Comparison of ENCODE assay signal across 12 mouse cellular contexts in genomic region chr10:71192886-71193285, GRCm38 (mm10). TPM values are rescaled to one million over a fixed set of nuclear protein-coding genes. Genes with fewer than 3 reads are reported as not detected.
A peak's percentile ranks its signal among the peaks of the same experiment; 100 is the strongest.
DNase-seq lines count a peak whose midpoint lies in the region; ATAC-seq and TF ChIP-seq lines count a peak whose summit lies in the region.
"Had no signal": no experiment of that assay in that cellular context is flagged by ENCODE, and none has a peak within 500 bp of the region (broad histone marks: within the 10 kb centered on the region; RNA-seq: fewer than 3 reads in every experiment).

No protein-coding gene starts in this region.

- H3K4me1 ChIP-seq in embryonic facial prominence, embryonic 15.5 days: 0 out of 2 replicates have a peak, but pooled peaks cover 3% of the 10 kb centered on the region
- peaks cover 7% of the 10 kb centered on the region; the same call in 1 of the 2 replicates for H3K4me1 ChIP-seq in embryonic facial prominence, embryonic 10.5 days
- H3K4me1 ChIP-seq in thymus, adult 2 months (replicated peaks; ENCODE audit: control insufficient read depth, insufficient read depth, low read length): no peaks in the 10 kb centered on the region

- peak overlapping the region; percentile 63; the same call in 1 of the 2 replicates for H3K27ac ChIP-seq in embryonic facial prominence, embryonic 15.5 days (replicated peaks)
- H3K27ac ChIP-seq in embryonic facial prominence, embryonic 10.5 days (replicated peaks): no peak overlapping the region
- H3K27ac ChIP-seq in thymus, adult 2 months (ENCODE audit: control insufficient read depth, insufficient read depth, low read length): no peak overlapping the region
- H3K27ac ChIP-seq: forebrain, embryonic 12.5 days had no signal

- H3K4me3 ChIP-seq in embryonic facial prominence, embryonic 15.5 days (replicated peaks): no peak overlapping the region
- no peak overlapping the region for H3K4me3 ChIP-seq in embryonic facial prominence, embryonic 10.5 days
- H3K4me3 ChIP-seq in thymus, adult 2 months (ENCODE audit: control insufficient read depth, insufficient read depth, low read length): no peak overlapping the region
- H3K4me3 ChIP-seq: forebrain, embryonic 12.5 days had no signal

- intact Hi-C loops in left cerebral cortex, postnatal 10 days (cut with DNase I): no loop called here

- no peaks in the 10 kb centered on the region for H3K9me3 ChIP-seq in embryonic facial prominence, embryonic 15.5 days (replicated peaks)
- no peaks in the 10 kb centered on the region for H3K9me3 ChIP-seq in embryonic facial prominence, embryonic 10.5 days
- H3K9me3 ChIP-seq: forebrain, embryonic 12.5 days had no signal

- H3K9ac ChIP-seq in embryonic facial prominence, embryonic 15.5 days: no peak overlapping the region
- H3K9ac ChIP-seq: forebrain, embryonic 12.5 days had no signal

- H3K4me2 ChIP-seq in embryonic facial prominence, embryonic 15.5 days (replicated peaks): no peak overlapping the region
- H3K4me2 ChIP-seq: forebrain, embryonic 12.5 days had no signal

- no peak for ATAC-seq in embryonic facial prominence, embryonic 15.5 days (ENCODE audit: insufficient number of reproducible peaks, low FRiP score, low TSS enrichment, low read depth)

- TF ChIP-seq CTCF in thymus, adult 2 months (IDR thresholded peaks at IDR 0.05; ENCODE audit: borderline replicate concordance, control insufficient read depth, extremely low read depth, insufficient read depth, low read length, poor library complexity): no peak

- H3K27me3 ChIP-seq in embryonic facial prominence, embryonic 15.5 days: no peaks in the 10 kb centered on the region
- H3K27me3 ChIP-seq in embryonic facial prominence, embryonic 10.5 days (replicated peaks; ENCODE audit: low read depth, poor library complexity, severe bottlenecking): no peaks in the 10 kb centered on the region
- no peaks in the 10 kb centered on the region for H3K27me3 ChIP-seq in thymus, adult 2 months (ENCODE audit: control insufficient read depth, insufficient read depth, low read length)
- H3K27me3 ChIP-seq: forebrain, embryonic 12.5 days had no signal

- 67% methylated on average over 11 of the region's 11 CpGs for WGBS in embryonic facial prominence, embryonic 15.5 days
- WGBS in embryonic facial prominence, embryonic 10.5 days: 83% methylated on average over 11 of the region's 11 CpGs
- WGBS in thymus, adult 2 months: 82% methylated on average over 11 of the region's 11 CpGs

- H3K36me3 ChIP-seq in embryonic facial prominence, embryonic 15.5 days: no peaks in the 10 kb centered on the region
- no peaks in the 10 kb centered on the region for H3K36me3 ChIP-seq in embryonic facial prominence, embryonic 10.5 days (replicated peaks)
- no peaks in the 10 kb centered on the region for H3K36me3 ChIP-seq in thymus, adult 2 months (ENCODE audit: control insufficient read depth, insufficient read depth, low read length)
- H3K36me3 ChIP-seq: forebrain, embryonic 12.5 days had no signal

- no peak for TF ChIP-seq POLR2A in thymus, adult 2 months (IDR thresholded peaks at IDR 0.05; ENCODE audit: control insufficient read depth, extremely low read depth, insufficient read depth, low read length, poor library complexity)

- DNase-seq in embryonic facial prominence, embryonic 10.5 days (ENCODE audit: low spot score): no peak
- DNase-seq in ovary, postnatal 36 days (ENCODE audit: low spot score): peak; percentile 28
- DNase-seq in ovary, postnatal 14 days (ENCODE audit: low spot score): no peak
- peak; percentile 19 to 59 for DNase-seq in kidney, postnatal 36 days
- no peak for DNase-seq in thymus, postnatal 0 days (ENCODE audit: low spot score)
- DNase-seq in thymus, adult 2 months: no peak
- no peak for DNase-seq in left cerebral cortex, postnatal 10 days (ENCODE audit: extremely low spot score in 1 of 2, low spot score in 2 of 2)
- DNase-seq: cerebellum, adult 18-20 months; thymus, postnatal 25 days had no signal

RNA-seq across cellular contexts. Expression of gene Bicc1, which starts 33.4 kb away (rescaled TPM):
- 37.5 and 40.8 TPM in 2 replicates for polyA plus RNA-seq in embryonic facial prominence, embryonic 15.5 days (2015; fragmentation: Nextera tagmentation; extraction: Ambion mirVana)
- polyA plus RNA-seq in embryonic facial prominence, embryonic 10.5 days (2016; fragmentation: Nextera tagmentation; extraction: Ambion mirVana): 4.2 and 5.2 TPM in 2 replicates
- 2.9 and 3.1 TPM in 2 replicates for polyA plus RNA-seq in thymus, postnatal 0 days (2015; fragmentation: Nextera tagmentation; extraction: Ambion mirVana)
- 2.7 and 3.2 TPM in 2 replicates for polyA plus RNA-seq in thymus, adult 2 months (2012; rRNA removed)
- 1 to 10 TPM; 5.8 to 6.6 TPM for total RNA-seq in left cerebral cortex, postnatal 10 days (2021)
- total RNA-seq: megakaryocyte progenitor cell, adult 5-6 weeks had no signal

RNA-seq across cellular contexts. Expression of gene Tfam, which starts 45.2 kb away (rescaled TPM):
- polyA plus RNA-seq in embryonic facial prominence, embryonic 15.5 days (2015; fragmentation: Nextera tagmentation; extraction: Ambion mirVana): 56.6 and 61.6 TPM in 2 replicates
- polyA plus RNA-seq in embryonic facial prominence, embryonic 10.5 days (2016; fragmentation: Nextera tagmentation; extraction: Ambion mirVana): 87.8 and 88.0 TPM in 2 replicates
- 110 and 116 TPM in 2 replicates for polyA plus RNA-seq in thymus, postnatal 0 days (2015; fragmentation: Nextera tagmentation; extraction: Ambion mirVana)
- 12.4 and 12.6 TPM in 2 replicates for polyA plus RNA-seq in thymus, adult 2 months (2012; rRNA removed)
- 10 to 100 TPM; 35.0 to 35.2 TPM for total RNA-seq in left cerebral cortex, postnatal 10 days (2021)

Comparison
In these comparisons a context has a peak if more than half of its experiments do, and no peak if none do; other contexts are left out.
1. DNase-seq: peak in ovary, postnatal 36 days (single experiment) and kidney, postnatal 36 days (2 of 2); none in embryonic facial prominence, embryonic 10.5 days (single experiment), ovary, postnatal 14 days (single experiment), thymus, postnatal 0 days (single experiment), thymus, adult 2 months (single experiment) and left cerebral cortex, postnatal 10 days (0 of 2).